Mouse (Mus musculus) heart, postnatal 4 days (tissue): ENCODE measurements at regions not wholly inside any gene's neighbourhood (a gene's known extent, or its start where the extent isn't known, plus 50 kb on each side); places are given as distances from the start of the nearest gene placed in this dataset.
"Not testable (repeated sequence)": the region's sequence is repeated elsewhere in the genome, so short reads cannot be mapped to it uniquely, and the experiment has no call there.

Experiments
- DNase-seq: peaks from one replicate; pipeline ENCODE4 v3.0.0; 2021

- no peak for DNase-seq
Measured at GRCm38 (mm10) chr5:64701219-64701779, 101.9 kb upstream of the Klf3 start.

GRCm38 (mm10) chr5:64701780-64702231, 101.4 kb upstream of the Klf3 start:
- peak; percentile 69 for DNase-seq

- not testable (repeated sequence) for DNase-seq
Measured at GRCm38 (mm10) chr5:64702404-64702803, 100.8 kb upstream of the Klf3 start.

- peak; percentile 42 for DNase-seq
Measured at GRCm38 (mm10) chr5:64703091-64703872, 99.9 kb upstream of the Klf3 start.

GRCm38 (mm10) chr5:64704144-64704543, 99.0 kb upstream of the Klf3 start:
- DNase-seq, result peak; percentile 68

- DNase-seq, result no peak
Measured at GRCm38 (mm10) chr5:64706586-64706985, 96.6 kb upstream of the Klf3 start.

- no peak for DNase-seq
Measured at GRCm38 (mm10) chr5:64709146-64709545, 94.0 kb upstream of the Klf3 start.

GRCm38 (mm10) chr5:64710236-64710635, 93.0 kb upstream of the Klf3 start:
- no peak for DNase-seq

- DNase-seq, result no peak
Measured at GRCm38 (mm10) chr5:64710968-64711367, 92.2 kb upstream of the Klf3 start.

- no peak for DNase-seq
Measured at GRCm38 (mm10) chr5:64714221-64714653, 89.0 kb upstream of the Klf3 start.

- DNase-seq, result no peak
Measured at GRCm38 (mm10) chr5:64714710-64715109, 88.5 kb upstream of the Klf3 start.

GRCm38 (mm10) chr5:64716551-64716950, 86.6 kb upstream of the Klf3 start:
- DNase-seq, result no peak

- no peak for DNase-seq
Measured at GRCm38 (mm10) chr5:64722211-64722610, 81.0 kb upstream of the Klf3 start.

GRCm38 (mm10) chr5:64727847-64728246, 75.3 kb upstream of the Klf3 start:
- no peak for DNase-seq

- no peak for DNase-seq
Measured at GRCm38 (mm10) chr5:64732356-64732755, 70.8 kb upstream of the Klf3 start.

GRCm38 (mm10) chr5:64736985-64737384, 66.2 kb upstream of the Klf3 start:
- no peak for DNase-seq

GRCm38 (mm10) chr5:64738096-64738780, 65.0 kb upstream of the Klf3 start:
- peak; percentile 7 for DNase-seq

- DNase-seq, result no peak
Measured at GRCm38 (mm10) chr5:64738781-64739310, 64.3 kb upstream of the Klf3 start.

- DNase-seq, result no peak
Measured at GRCm38 (mm10) chr5:64739311-64740261, 63.6 kb upstream of the Klf3 start.

GRCm38 (mm10) chr5:64744041-64744440, 59.1 kb upstream of the Klf3 start:
- DNase-seq, result no peak

GRCm38 (mm10) chr5:64744455-64744854, 58.7 kb upstream of the Klf3 start:
- DNase-seq, result no peak

- no peak for DNase-seq
Measured at GRCm38 (mm10) chr5:64747461-64747860, 55.7 kb upstream of the Klf3 start.
